Mouse (Mus musculus): ENCODE results near the gene Smim6.

- no peak for TF ChIP-seq POLR2A (IDR thresholded peaks at IDR 0.05; ENCODE audit: insufficient read depth, low read depth, low read length)
- no peak for TF ChIP-seq CTCF (IDR thresholded peaks at IDR 0.05; ENCODE audit: insufficient read depth, low read depth, low read length)
Observed at GRCm38 (mm10) chr11:115903384-115904230, 8.2 kb upstream of the Smim6 start.

All from olfactory bulb, adult 2 months (tissue).